Mouse (Mus musculus) heart, postnatal 0 days (tissue): ENCODE measurements around the gene Desi1.

Source experiments
- CTCF ChIP-seq: IDR thresholded peaks from 2 replicates; pipeline ENCODE4 v1.5.1; 2016; ENCODE audit warnings: antibody characterized with exemption, control low read depth, low read depth
- EP300 ChIP-seq: IDR thresholded peaks from 2 replicates; pipeline ENCODE4 v1.6.1; 2016; ENCODE audit warnings: antibody characterized with exemption, low read depth

DNA sequence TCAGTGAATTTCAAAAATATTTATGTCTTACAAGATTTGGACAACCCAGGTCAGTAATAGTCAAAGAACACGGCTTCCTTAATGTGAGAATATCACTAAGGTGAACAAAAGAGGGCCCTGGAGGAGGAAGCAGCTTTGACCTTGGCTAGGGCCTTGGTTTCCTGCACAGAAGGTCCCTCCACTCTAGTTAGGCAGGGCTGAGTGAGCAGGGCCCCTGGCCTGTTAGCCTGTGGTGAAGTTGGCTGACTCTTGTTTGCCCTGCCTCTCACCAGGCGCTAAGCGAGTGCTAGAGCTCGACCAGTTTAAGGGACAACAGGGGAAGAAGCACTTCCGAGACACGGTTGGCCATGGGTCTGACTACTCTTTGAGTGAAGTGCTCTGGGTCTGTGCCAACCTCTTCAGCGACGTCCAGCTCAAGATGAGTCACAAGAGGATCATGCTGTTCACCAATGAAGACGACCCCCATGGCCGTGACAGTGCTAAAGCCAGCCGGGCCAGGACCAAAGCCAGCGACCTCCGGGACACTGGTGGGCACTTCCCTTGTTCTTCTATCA, 11.1 kb downstream of the Desi1 start:
- TF ChIP-seq CTCF (no peak), EP300 (no peak)
